Mouse (Mus musculus) limb, embryonic 12.5 days (tissue): ENCODE measurements around the gene Sertad2. TPM values are rescaled to one million over a fixed set of nuclear protein-coding genes. Genes with fewer than 3 reads are reported as not detected.
A peak's percentile ranks its signal among the peaks of the same experiment; 100 is the strongest.

Experiments
- ATAC-seq: fragments of 200-750 bp; cut with Nextera tagmentation; 2 replicates; pipeline ENCODE4 v1.8.0; 2017; ENCODE audit warnings: low read depth, moderate TSS enrichment; ENCODE audit not compliant: insufficient number of reproducible peaks, insufficient read depth, low FRiP score, low TSS enrichment
- H3K27ac ChIP-seq: fragments of 300-500 bp; sonication (generic); 2 replicates; pipeline ENCODE4 v1.5.1; 2016; ENCODE audit warnings: mild to moderate bottlenecking, moderate library complexity
- H3K27me3 ChIP-seq: fragments of 300-500 bp; sonication (generic); 2 replicates; pipeline ENCODE4 v1.6.1; 2016; ENCODE audit warnings: mild to moderate bottlenecking, moderate library complexity
- H3K36me3 ChIP-seq: fragments of 300-500 bp; sonication (generic); 2 replicates; pipeline ENCODE4 v1.6.1; 2016; ENCODE audit warnings: mild to moderate bottlenecking, moderate library complexity
- H3K4me1 ChIP-seq: fragments of 300-500 bp; sonication (generic); replicated peaks from 2 replicates; pipeline ENCODE4 v1.6.1; 2016
- H3K4me2 ChIP-seq: fragments of 300-500 bp; sonication (generic); 2 replicates; pipeline ENCODE4 v1.6.1; 2016; ENCODE audit warnings: mild to moderate bottlenecking, moderate library complexity
- H3K4me3 ChIP-seq: fragments of 300-500 bp; sonication (generic); replicated peaks from 2 replicates; pipeline ENCODE4 v1.5.1; 2016; ENCODE audit warnings: mild to moderate bottlenecking
- H3K9ac ChIP-seq: fragments of 300-500 bp; sonication (generic); replicated peaks from 2 replicates; pipeline ENCODE4 v1.6.1; 2016; ENCODE audit warnings: mild to moderate bottlenecking, moderate library complexity
- H3K9me3 ChIP-seq: fragments of 300-500 bp; sonication (generic); 2 replicates; pipeline ENCODE4 v1.6.1; 2016; ENCODE audit warnings: mild to moderate bottlenecking, moderate library complexity
- WGBS: fragments of 180-500 bp; shearing (Covaris S2); methylation state at CpG from one replicate; pipeline ENCODE4 v1.1.7; 2016; 5-methylcytosine and 5-hydroxymethylcytosine counted together
- polyA plus RNA-seq: library from polyadenylated mRNA; unstranded; fragments of >200 nt; fragmentation: Nextera tagmentation; extraction: Ambion mirVana; gene quantifications from 2 replicates; pipeline ENCODE4 v1.2.1, GENCODE M21; 2016

Sertad2 gene
- polyA plus RNA-seq, result 37.5 and 42.0 TPM in 2 replicates

DNA sequence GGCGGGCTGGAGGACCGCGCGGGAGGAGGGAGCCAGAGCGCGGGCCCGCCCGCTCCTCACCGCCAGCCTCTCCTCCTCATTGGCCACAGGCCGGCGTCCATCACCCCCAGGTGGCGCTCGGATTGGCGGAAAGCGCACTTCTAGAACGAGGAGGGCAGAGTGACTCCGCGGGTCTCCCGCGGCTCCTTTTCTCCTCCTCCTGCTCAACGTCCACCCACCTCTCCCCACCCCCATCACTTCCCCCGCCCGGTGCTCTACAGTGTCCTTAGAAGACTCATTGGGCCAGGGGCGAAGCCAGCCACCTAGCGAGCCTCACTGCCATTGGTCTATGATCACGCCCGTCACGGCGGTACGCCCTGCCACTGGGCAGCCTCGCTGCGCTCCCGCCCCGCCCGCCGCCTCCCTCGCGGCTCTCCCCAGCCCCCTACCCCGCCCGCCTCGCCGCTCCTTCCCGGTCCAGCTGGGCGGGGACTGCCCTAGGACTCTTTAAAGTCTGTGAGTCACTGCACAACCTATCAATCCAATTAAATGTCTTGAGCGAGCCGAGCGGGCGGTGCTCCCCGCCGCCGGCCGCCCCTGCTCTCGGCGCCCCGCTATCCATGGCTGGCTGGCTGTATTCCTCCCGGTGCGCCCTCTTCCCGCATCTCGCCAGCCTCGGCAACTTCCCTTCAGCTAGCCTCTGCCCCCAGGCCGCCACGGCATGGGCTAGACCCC lies at the start of gene Sertad2:
TSS of gene Sertad2 (plus strand) at position 515 of the 714 bp plus-strand sequence.
- H3K4me2 ChIP-seq, result peak within 1 kb of the TSS; percentile 68
- no peaks in the 10 kb centered on the region for H3K36me3 ChIP-seq
- H3K4me3 ChIP-seq, result peak within 1 kb of the TSS; percentile 77
- peak within 1 kb of the TSS; percentile 94 for H3K27ac ChIP-seq
- peaks cover 15% of the 10 kb centered on the region for H3K4me1 ChIP-seq
- no peaks in the 10 kb centered on the region for H3K27me3 ChIP-seq
- ATAC-seq, result peak; percentile 100
- H3K9me3 ChIP-seq, result no peaks in the 10 kb centered on the region
- H3K9ac ChIP-seq, result peak within 1 kb of the TSS; percentile 81
- WGBS, result under 1% methylated on average over 54 of the region's 62 CpGs

- WGBS, result 72% methylated on average over 6 of the region's 6 CpGs
- H3K9ac ChIP-seq, result no peak overlapping the region
- H3K27ac ChIP-seq, result no peak overlapping the region
- 0 out of 2 replicates have a peak, but pooled peaks cover under 1% of the 10 kb centered on the region for H3K4me1 ChIP-seq
- no peaks in the 10 kb centered on the region for H3K36me3 ChIP-seq
- no peaks in the 10 kb centered on the region; the same call in 1 of the 2 replicates for H3K27me3 ChIP-seq
- no peaks in the 10 kb centered on the region for H3K9me3 ChIP-seq
- ATAC-seq, result no peak
- H3K4me3 ChIP-seq, result no peak overlapping the region
- H3K4me2 ChIP-seq, result no peak overlapping the region
These were observed 49.0 kb upstream of the Sertad2 start for GRCm38 (mm10) chr11:20493922-20494626.

- H3K36me3 ChIP-seq, result no peaks in the 10 kb centered on the region
- WGBS, result 49% methylated on average over 3 of the region's 3 CpGs
- H3K27me3 ChIP-seq, result no peaks in the 10 kb centered on the region; the same call in 1 of the 2 replicates
- no peak overlapping the region for H3K4me2 ChIP-seq
- H3K4me3 ChIP-seq, result no peak overlapping the region
- no peaks in the 10 kb centered on the region for H3K9me3 ChIP-seq
- H3K9ac ChIP-seq, result no peak overlapping the region
- ATAC-seq, result no peak
- H3K27ac ChIP-seq, result no peak overlapping the region
- 0 out of 2 replicates have a peak, but pooled peaks cover 5% of the 10 kb centered on the region for H3K4me1 ChIP-seq
These were observed 42.5 kb upstream of the Sertad2 start for GRCm38 (mm10) chr11:20500516-20500915.

DNA sequence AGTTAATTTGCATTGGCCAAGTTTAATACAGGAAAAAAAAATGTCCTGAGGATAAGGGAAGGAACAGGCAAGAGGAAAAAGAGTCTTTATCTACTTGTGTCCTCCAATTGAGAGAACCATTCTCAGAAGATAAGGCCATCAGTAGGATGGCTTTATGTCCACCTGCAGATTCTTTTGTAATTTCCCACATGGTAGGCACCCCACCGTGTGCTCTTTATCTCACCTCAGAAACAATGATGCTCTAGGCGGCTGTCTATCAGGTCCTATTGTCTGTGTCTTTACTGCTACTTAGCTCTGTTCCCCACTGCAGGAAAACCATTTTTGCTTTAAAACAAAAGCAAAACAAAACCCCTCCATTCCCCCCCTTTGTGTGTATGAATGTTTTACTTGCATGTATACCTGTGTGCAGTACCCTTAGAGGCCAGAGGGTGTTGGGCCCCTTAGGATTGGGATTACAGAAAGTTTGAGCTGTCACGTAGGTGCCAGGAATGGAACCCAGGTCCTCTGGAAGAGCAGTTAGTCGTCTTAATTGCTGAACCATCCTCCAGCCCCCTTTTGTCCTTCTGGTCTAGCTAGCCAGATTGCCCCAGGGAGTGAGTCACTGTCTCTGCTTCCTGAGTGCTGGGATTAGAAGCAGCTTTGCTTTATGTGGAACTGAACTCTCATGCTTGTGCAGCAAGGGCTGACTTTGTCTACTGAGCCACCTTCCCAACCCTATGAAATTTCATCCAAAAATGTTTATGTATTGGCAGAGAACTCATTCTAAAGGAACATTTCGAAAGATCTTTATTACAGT lies 41.7 kb upstream of the Sertad2 start:
- no peaks in the 10 kb centered on the region; the same call in 1 of the 2 replicates for H3K27me3 ChIP-seq
- 0 out of 2 replicates have a peak, but pooled peaks cover 5% of the 10 kb centered on the region for H3K4me1 ChIP-seq
- no peak for ATAC-seq
- no peaks in the 10 kb centered on the region for H3K9me3 ChIP-seq
- 76% methylated on average over 5 of the region's 5 CpGs for WGBS
- no peak overlapping the region for H3K4me2 ChIP-seq
- no peak overlapping the region for H3K27ac ChIP-seq
- H3K9ac ChIP-seq, result no peak overlapping the region
- H3K4me3 ChIP-seq, result no peak overlapping the region
- H3K36me3 ChIP-seq, result no peaks in the 10 kb centered on the region

DNA sequence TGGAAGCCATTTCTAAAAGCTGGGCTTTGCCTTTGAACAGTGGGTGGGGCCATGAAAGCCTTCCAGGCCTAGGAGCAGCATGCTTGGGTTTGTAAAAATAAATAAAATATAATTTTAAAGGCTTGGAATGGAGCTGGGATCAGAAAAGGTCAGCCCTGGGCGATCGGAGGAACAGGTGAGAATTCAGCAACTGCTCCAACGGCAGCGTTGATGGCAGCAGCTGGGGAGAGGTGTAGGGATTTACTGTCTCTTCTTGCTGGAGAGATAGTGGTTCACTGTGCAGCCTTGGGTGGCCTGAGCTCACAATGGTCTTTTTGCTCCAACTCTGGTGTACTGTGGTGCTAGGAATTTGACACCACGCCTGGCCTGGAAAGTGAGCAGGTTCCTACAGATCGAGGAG lies 29.5 kb upstream of the Sertad2 start:
- no peak for ATAC-seq
- Histone ChIP-seq H3K4me2 (no peak overlapping the region), H3K36me3 (no peaks in the 10 kb centered on the region), H3K27ac (no peak overlapping the region), H3K4me1 (peaks cover 14% of the 10 kb centered on the region), H3K9me3 (peaks cover 9% of the 10 kb centered on the region; the same call in 1 of the 2 replicates), H3K4me3 (no peak overlapping the region), H3K27me3 (no peaks in the 10 kb centered on the region), H3K9ac (no peak overlapping the region)
- WGBS, result 85% methylated on average over 6 of the region's 6 CpGs

GRCm38 (mm10) chr11:20514757-20515156 lies 28.3 kb upstream of the Sertad2 start:
- H3K4me2 ChIP-seq, result no peak overlapping the region
- WGBS, result 35% methylated on average over 4 of the region's 4 CpGs
- peaks cover 9% of the 10 kb centered on the region; the same call in 1 of the 2 replicates for H3K9me3 ChIP-seq
- H3K4me1 ChIP-seq, result peaks cover 14% of the 10 kb centered on the region
- peak overlapping the region; percentile 68 for H3K27ac ChIP-seq
- H3K4me3 ChIP-seq, result no peak overlapping the region
- H3K27me3 ChIP-seq, result no peaks in the 10 kb centered on the region
- no peak overlapping the region for H3K9ac ChIP-seq
- ATAC-seq, result no peak; the same call in 1 of the 2 replicates
- H3K36me3 ChIP-seq, result no peaks in the 10 kb centered on the region

GRCm38 (mm10) chr11:20521321-20521720 lies 21.7 kb upstream of the Sertad2 start:
- no peak overlapping the region for H3K27ac ChIP-seq
- no peaks in the 10 kb centered on the region for H3K27me3 ChIP-seq
- ATAC-seq, result no peak
- H3K9ac ChIP-seq, result no peak overlapping the region
- H3K36me3 ChIP-seq, result no peaks in the 10 kb centered on the region
- no peaks in the 10 kb centered on the region for H3K4me1 ChIP-seq
- no peaks in the 10 kb centered on the region for H3K9me3 ChIP-seq
- no peak overlapping the region for H3K4me3 ChIP-seq
- WGBS, result 83% methylated on average over 2 of the region's 2 CpGs
- H3K4me2 ChIP-seq, result no peak overlapping the region

DNA sequence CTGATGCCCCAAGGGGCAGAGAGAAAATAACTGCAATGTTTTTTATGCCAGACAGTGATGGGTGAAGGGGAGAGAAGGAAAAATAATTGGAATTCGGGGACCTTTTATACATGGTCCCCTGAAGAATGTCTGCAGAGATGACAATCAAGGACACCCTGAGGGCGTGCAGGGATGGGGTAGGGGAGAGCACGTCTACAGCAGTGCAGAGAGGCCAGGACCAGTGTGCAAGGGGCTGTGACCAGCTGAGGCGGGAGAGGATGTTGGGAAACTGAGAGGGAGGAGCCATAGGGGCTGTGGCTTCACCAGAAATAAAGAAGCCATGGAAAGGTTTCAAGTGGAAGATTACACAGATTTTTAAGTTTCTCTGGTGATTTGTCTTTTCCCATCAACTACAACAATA lies 20.3 kb upstream of the Sertad2 start:
- no peak overlapping the region for H3K9ac ChIP-seq
- no peak for ATAC-seq
- no peaks in the 10 kb centered on the region for H3K9me3 ChIP-seq
- no peak overlapping the region for H3K27ac ChIP-seq
- WGBS, result 79% methylated on average over 4 of the region's 4 CpGs
- no peak overlapping the region for H3K4me2 ChIP-seq
- no peaks in the 10 kb centered on the region for H3K36me3 ChIP-seq
- no peaks in the 10 kb centered on the region for H3K4me1 ChIP-seq
- no peaks in the 10 kb centered on the region for H3K27me3 ChIP-seq
- H3K4me3 ChIP-seq, result no peak overlapping the region

GRCm38 (mm10) chr11:20524435-20524834 lies 18.6 kb upstream of the Sertad2 start:
- H3K36me3 ChIP-seq, result no peaks in the 10 kb centered on the region
- no peaks in the 10 kb centered on the region for H3K9me3 ChIP-seq
- 83% methylated on average over 1 of the region's 1 CpGs for whole genome bisulfite sequencing
- H3K4me3 ChIP-seq, result no peak overlapping the region
- no peaks in the 10 kb centered on the region for H3K4me1 ChIP-seq
- no peaks in the 10 kb centered on the region for H3K27me3 ChIP-seq
- H3K27ac ChIP-seq, result no peak overlapping the region
- no peak overlapping the region for H3K4me2 ChIP-seq
- no peak for ATAC-seq
- H3K9ac ChIP-seq, result no peak overlapping the region

- H3K27me3 ChIP-seq, result no peaks in the 10 kb centered on the region
- H3K9me3 ChIP-seq, result no peaks in the 10 kb centered on the region
- WGBS, result 84% methylated on average over 8 of the region's 8 CpGs
- peaks cover 2% of the 10 kb centered on the region; the same call in 1 of the 2 replicates for H3K4me1 ChIP-seq
- H3K36me3 ChIP-seq, result no peaks in the 10 kb centered on the region
- no peak overlapping the region for H3K9ac ChIP-seq
- ATAC-seq, result no peak
- H3K27ac ChIP-seq, result no peak overlapping the region
- H3K4me3 ChIP-seq, result no peak overlapping the region
- no peak overlapping the region for H3K4me2 ChIP-seq
These were observed 17.1 kb upstream of the Sertad2 start for GRCm38 (mm10) chr11:20525909-20526308.

DNA sequence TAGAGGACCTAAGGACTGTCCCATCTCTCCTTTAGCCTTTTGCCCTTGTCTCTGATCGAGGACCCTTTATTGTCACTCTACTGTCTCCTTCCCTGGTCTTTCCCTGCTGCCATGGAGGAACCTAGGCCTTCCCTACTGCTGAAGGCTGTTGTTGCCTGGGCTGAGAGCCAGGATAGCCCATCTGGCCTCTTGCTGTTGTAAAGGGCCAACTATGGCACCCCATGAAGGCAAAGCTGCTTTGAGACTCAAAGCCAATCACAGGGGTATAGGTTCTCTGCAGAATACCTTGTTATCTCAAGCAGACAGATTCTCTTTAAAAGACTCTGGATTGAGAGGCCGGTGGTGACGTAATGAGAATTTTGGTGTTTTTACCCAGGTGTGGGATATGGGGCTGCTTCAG lies 15.2 kb upstream of the Sertad2 start:
- H3K9me3 ChIP-seq, result no peaks in the 10 kb centered on the region
- no peak overlapping the region for H3K27ac ChIP-seq
- H3K9ac ChIP-seq, result no peak overlapping the region
- H3K27me3 ChIP-seq, result no peaks in the 10 kb centered on the region
- ATAC-seq, result no peak
- H3K36me3 ChIP-seq, result no peaks in the 10 kb centered on the region
- no peak overlapping the region for H3K4me2 ChIP-seq
- WGBS, result 91% methylated on average over 3 of the region's 3 CpGs
- H3K4me1 ChIP-seq, result peaks cover 16% of the 10 kb centered on the region; the same call in 1 of the 2 replicates
- H3K4me3 ChIP-seq, result no peak overlapping the region
